Mouse (Mus musculus) ovary, postnatal 14 days (tissue): Measurements from ENCODE around the gene Pla2g12b.

ENCODE experiments used
- DNase-seq: peaks from one replicate; pipeline ENCODE4 v3.0.0; 2022; ENCODE audit warnings: low spot score

The Pla2g12b gene

DNA sequence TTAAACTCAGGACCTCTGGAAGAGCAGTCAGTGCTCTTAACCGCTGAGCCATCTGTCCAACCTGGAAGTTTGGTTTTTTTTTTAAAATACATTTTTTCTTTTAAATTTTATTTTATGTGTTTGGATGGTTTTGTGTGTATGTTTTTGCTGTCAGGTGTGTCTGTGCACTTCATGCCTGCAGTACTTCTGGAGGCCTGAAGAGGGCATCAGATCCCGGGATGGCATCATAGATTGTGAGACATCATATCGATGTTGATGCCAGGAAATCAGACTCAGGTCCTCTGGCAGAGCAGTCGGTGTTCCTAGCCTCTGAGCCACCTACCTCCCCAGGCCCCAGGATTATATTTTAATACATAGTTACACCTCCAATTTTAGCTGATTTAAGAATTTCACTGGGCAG lies 10.3 kb downstream of the Pla2g12b start:
- DNase-seq, result no peak

DNA sequence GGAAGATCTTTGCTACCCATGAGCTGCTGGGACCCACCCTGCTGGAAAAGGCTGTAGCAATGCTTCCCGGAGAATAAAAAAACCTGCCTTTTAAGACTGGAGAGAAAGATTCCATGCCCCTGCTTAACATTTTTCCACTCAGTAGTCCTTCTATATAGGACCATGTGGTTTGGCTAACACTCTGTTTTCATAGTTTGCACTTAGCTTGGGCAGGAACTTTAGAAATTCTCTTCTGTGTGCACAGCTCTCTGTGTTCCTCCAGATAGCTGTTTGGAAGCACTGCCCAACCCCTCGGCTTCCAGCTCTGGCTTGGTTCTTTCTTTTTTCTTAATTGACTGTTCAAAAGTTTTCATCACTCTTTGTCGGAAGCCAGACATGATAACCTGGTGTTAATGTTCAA lies 13.2 kb downstream of the Pla2g12b start:
- no peak for DNase-seq

DNA sequence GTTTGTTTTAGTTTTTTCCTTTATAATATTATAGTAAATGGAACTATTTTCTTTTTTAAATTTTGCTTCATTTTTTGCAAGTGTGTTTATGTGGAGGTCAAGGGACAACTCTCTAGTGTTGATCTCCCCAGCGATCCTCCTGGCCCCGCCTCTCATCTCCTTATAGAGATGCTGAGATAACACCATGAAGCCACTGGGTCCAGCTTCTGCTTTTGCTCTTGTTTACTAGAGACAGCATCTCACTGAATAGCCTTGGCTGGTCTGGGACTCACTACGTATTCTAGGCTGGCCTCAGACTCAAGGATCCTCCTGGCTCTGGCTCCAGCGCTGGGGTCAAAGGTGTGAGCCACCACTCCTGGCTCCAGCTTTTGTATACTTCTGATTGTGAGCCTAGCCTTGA lies 16.1 kb downstream of the Pla2g12b start:
- DNase-seq, result no peak

DNA sequence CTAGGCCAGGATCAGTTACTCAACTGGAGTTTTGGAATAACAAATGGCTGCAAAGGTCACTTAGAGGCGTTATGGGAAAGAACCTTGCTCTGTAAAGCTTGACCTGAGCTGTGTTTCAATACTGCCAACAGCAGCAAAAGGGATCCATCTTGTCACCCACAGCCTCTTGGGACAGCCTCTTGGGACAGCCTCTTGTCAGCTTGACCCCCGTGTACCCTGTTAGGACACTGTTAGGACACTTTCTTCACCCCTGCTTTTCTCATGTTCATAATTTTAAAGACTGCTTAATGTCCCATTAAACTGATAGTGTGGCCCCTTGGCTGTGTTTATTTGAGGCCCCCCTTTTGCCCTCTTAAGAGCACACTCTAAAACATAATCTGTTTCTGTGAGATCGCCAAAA lies 21.0 kb downstream of the Pla2g12b start:
- no peak for DNase-seq

DNA sequence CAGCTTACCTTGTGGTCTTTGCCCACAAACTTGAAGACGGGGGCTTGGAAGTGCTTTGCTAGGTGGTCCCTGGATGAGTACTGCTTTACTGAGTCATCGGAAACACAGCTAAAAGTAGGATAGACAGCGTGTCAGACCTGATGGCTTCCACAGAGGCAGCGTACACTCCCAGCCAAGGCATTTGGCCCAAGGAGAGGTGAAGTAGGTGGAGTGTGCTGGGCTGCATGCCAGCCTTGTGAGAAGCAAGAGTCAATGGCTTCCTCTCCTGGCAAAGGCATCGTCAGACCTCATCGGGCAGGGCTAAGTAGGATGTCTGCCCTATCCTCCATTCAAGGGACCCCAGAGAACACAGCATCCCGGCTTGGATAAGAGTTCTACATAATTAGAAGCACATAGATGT lies 21.9 kb downstream of the Pla2g12b start:
- DNase-seq, result peak; percentile 29

DNA sequence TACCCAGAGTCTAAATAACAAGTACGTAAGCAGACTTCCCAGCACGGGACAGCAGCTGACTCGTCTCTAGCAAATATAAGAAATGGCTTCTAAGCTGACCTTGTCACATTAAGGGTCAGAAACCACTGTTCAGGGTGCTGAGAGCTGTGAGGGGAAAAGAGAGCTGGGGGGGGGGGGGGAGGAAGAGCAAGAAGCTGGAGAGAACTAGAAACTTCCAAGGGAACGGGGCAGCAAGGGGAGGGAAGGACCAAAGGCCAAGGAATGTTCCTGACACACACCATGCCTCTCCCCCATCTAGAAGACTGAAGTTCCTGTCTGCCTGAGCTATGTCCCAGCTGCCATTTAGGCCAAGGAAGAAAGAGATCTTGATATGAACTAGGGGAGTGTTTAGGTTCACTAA lies 22.9 kb downstream of the Pla2g12b start:
- DNase-seq, result no peak

DNA sequence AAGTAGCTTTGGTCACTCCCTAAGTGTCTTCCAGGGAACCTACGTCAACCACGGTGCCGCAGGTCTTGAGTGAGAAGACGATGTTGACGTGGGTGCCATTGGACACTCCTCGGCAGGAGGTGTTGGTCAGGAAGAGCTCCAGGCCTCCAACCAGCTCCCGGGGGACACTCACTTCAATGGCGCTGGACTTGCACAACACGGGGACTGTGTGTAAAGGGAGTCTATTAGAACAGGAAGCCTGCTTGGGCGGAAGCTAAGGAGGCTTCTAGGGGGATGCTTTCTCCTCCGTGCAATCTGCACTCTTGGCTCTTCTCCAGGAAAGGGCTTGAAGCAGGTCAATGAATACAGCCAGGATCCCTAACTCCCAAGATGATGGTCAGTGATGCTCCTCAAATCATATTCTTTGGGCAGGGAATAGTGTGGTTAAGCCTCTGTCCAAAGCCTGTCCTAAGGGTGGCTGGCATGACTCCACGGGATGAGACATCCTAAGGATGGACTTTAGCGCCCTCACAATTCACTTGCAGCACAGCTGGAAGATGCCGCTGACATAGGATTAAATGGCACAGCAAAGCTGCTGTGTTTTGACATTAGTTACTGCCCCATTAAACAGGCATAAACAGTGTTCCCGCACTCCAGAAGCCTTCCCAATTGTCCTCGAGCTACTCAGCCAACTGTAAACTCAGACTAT lies 26.1 kb downstream of the Pla2g12b start:
- no peak for DNase-seq

DNA sequence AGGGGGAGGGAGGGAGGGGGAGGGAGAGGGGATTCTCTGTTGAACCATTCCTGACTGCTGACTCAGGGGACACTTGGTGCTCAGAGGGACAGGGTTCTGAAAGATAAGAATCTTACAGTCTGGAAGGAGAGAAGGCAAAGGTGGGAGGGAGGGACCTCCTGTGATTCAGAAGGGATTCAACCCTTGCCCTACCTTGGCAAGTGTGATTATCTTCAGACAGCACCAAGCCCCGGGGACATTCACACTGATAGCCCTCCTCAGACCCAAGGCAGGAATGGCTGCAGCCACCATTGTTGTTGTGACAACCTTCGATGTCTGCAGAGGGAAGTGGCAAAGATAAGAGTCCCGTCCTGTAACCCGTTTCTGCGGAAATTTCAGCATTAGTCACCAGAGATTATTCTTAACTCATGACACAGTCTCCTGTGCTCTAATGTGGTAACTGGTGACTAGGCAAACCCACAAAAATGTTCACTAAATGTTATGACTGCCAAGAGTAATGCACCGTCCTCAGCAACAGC lies 27.3 kb downstream of the Pla2g12b start:
- no peak for DNase-seq

DNA sequence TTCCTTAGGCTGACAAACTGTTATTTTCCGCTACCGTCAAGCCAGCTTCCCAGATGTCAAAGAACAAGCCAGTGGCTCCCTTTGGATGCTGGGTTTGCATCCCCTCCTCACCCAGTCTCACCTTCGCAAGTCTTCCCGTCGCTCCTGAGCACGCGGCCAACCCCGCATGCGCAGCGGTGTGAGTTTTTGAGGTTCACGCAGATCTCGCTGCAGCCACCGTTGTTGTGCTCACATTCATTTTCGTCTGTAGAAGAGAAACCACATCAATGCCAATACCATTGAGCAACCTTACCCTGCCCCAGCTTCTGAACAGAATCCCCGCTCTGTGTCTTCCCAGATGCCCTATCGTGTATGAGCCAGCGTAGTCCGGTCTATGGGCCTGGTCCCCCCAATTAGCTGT lies 32.3 kb downstream of the Pla2g12b start:
- DNase-seq, result no peak

DNA sequence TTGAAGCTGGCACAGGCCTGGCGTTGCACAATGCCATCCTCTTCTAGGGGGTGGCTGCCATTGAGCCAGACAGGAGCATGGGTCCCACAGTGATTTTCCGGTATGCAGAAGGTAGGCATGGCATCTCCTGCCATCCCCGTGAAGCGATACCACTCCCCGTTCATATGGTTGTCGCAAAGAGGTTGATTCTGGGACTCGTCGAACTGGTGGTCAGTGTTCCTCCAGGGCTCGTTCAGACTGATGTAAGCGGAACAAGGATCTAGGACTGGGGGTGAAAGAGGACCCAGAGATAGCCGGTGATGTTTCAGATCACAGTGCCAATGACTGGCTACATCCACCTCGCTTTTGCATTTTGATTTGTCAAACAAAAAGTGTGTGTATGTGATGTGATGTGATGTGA lies 35.2 kb downstream of the Pla2g12b start:
- no peak for DNase-seq

DNA sequence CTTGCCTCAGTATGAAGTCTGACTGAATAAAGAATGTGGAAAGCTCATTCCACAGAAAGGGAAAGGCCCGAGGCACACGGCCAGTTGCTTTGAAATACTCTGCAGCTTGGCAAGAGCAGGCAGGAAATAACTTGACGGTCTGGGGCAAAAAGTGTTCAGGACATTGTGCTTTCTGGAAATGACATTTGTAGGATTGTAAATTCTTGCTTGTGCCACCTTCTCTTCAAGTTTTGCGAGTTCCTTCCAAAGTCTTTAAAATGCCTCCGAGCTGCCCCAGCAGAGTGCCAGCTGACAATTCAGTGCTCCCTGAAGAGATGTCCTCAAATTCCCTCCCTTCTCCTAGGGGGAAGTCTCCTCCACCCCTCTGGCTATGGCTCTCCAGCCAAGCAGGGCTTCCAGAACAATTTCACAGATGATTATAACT lies 36.1 kb downstream of the Pla2g12b start:
- peak; percentile 15 for DNase-seq

DNA sequence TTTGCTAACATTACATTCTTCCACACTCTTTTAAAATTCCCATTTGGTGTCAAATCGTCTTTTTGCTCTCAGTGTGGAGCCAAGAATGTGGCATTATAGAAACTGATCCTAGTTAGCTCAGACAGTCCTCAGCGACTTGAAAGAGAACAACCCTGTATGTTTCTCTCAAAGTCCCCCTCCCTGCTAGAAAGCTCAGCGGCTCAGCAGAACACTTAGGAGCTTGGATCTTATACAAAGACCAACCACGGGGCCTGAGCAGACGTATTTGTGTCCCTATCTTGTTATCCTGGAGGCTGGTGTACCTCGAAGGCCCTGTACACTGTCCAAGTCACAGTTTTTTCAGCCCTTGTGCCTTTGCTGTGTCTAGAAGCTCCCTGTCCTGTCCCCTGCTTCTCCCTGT lies 36.7 kb downstream of the Pla2g12b start:
- DNase-seq, result no peak

DNA sequence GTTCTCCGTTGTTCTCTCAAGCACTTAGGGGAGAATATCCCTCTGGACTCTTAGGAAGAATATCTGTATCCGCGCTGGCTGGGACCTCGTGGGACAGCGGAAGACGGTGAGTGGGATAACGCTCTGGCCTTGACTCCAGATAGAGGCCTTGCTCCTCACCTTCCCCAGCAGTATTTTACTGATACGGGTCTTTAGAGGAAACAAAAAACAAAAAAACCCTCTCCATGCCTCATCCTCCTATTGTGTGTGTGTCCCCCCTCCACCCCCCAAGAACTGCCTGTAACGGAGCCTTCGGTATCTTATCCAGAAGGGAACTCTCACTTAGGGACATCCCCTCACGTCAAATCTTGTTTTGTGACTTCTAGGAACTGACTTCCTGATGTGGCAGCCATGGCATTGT lies 38.3 kb downstream of the Pla2g12b start, which contains the start of gene Oit3:
Gene Oit3 (minus strand): TSS at position 44 of the 400 bp plus-strand sequence.
- DNase-seq, result no peak

DNA sequence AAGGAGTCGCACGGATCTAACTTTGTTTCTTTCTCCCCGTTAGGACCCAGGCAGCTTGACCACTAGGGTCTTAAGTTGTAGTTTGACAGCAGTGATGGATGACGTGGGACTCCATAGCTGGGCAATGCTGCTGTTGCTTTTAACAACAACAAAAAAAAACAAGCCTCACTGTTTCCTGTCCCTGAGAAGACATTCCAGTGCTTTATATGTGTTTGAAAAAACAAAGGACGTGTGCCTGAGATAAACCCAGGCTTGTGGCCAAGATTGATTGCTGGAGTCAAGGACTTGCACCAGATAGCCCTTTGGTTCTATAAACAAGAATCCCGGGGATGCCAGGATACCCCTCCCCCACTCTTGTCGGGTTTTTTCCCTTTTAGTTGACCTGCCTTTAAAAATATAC lies 39.8 kb downstream of the Pla2g12b start:
- DNase-seq, result no peak

DNA sequence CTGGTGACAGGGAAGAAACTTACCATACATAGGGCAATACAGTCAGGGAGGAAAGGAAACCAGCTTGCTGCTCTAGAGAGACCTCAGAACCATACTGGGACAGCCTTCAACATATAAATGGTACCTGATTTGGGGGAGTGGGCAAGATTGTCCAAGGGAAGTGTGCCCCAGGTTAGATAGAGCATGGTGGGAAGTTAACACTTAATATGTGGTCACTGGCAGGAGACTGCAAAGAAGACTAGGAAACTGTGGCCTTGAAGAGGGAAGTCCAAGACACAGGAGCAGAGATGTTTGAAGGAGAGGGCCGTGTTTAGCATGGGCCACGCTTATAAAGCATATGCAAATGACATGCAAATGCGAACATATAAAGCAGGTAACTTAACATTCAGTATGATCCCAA lies 40.6 kb downstream of the Pla2g12b start:
- no peak for DNase-seq

DNA sequence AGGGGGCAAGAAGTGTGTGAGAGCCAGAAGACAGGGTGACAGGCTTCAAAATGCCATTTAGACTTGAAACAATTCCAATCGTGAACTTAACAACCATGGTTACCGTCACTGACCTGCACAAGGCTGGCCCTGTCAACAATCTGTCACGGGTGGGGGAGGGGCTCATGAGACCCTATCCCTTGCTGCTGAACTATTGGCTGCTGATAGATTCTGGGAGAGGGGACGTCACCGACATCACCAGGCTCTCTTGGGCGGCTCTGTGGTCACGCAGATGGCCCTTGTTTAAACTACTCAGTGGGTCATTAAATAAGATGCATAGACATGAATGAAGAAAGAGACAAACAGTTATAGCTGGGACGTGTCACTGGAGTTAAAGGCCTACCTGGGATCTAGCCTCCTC lies 41.2 kb downstream of the Pla2g12b start:
- no peak for DNase-seq

DNA sequence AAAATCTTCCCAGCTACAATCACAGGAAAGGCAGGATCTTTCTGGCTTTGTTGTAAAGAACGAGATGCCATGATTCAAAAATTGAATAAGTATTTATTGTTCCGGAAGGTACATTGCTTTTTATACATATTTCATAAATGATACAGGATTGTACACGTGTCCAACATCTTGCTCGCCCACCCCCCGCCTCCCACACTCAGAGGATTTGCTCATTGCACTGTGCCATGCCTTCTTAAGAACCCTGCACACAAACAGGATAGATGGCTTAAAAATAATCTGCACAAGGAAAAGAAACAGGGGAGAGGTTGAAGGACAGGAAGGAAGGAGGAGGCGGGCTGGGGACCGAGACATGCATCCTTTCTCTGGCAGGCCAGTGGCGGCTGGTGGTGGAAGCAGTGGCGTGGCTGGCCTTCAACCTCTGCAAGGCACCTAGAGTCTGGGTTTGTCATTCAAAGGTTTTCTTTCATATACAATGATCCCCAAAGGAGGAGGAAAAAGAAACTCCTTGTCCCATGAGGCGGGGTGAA lies 43.5 kb downstream of the Pla2g12b start:
- DNase-seq, result no peak

DNA sequence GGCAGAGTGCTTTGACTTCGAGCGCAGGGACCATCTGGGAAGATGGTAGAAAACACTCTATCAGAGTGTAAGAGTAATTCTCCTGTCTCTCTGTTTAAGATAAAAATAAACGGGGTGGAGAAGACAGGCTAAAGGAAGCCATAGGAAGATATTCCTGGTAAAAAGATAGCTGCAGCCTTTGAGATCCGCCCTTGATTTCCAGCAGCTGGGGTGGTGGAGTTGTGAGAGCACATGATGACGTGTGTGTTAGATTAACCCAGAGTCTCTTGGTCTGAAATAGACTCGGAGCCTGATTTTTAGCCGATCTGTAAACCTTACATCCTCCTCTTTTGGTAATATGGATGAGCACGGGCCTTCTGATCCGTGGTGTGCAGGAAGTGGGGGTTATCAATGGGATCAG lies 44.1 kb downstream of the Pla2g12b start:
- DNase-seq, result no peak

DNA sequence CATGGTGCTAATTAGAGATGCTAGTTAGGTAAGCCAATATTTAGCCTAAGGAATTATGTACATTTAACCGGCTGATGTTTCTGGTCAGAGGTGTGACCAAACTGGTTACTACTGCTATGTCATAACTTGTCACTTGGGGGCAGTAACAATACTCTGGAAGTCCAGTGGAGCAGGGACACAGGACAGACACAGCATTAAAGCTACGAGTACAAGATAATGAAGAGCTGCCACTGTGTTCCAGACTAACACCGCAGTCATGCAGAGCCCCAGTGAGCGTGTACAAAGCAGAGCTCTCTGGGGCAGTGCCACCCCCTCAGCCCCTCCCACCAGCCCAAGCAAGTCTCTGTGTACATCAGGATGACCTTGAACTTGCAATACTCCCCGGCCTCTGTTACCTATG lies 48.4 kb downstream of the Pla2g12b start:
- no peak for DNase-seq

DNA sequence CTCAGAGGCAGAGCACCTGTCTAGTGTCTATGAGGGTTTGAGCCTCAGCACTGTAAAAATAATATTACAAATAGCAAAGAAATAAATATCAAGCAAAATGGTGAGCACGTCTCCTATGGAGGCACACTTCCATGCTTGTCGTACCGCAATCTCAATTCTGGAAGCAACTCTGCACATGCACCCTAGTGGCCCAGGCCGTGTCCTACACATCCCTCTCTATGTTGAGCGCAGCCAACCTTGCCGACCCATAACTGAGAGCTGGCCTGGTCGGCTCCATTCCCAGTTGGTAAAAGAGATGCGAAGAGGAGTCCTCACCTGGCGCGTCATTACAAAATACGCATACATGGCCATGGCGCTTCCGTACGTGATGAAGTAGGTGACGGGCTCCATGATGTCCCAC lies 51.2 kb downstream of the Pla2g12b start:
- no peak for DNase-seq

DNA sequence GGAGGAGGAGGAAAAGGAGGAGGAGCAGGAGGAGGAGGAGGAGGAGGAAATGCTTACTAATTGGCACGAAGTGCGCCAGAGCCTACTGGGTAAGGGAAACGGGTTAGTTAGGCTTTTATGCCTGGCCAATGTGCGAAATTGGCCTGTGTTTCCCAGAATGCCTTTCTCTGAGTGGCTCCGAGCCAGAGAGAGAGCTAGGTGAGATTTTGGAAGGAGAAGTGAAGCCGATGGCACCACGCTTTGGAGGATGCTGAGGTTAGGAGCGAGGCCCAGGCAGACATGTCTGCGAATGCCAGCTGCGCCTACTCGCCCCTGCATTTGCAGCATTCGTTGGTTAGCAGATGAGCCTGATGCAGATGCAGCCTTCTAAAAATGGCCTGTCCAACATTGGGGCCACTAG lies 56.3 kb downstream of the Pla2g12b start:
- no peak for DNase-seq

DNA sequence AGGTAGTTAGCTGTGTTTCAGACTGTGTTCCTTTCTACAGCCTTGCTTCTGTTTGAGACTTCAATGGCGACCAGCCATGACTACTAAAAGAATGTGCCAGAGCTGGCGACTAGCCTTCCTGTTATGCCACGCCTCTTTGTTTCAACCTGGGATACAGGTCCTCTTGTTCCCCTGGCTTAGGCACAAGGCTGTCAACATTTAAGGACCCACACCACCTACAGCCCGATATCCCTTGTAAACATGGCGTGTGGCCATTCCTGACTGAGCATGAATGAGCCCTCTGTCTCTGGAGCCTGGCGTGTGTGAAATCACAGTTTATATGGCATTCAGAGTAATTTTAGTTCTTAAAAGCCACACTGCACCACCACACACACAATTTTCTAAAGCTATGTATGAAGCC lies 58.8 kb downstream of the Pla2g12b start:
- no peak for DNase-seq

DNA sequence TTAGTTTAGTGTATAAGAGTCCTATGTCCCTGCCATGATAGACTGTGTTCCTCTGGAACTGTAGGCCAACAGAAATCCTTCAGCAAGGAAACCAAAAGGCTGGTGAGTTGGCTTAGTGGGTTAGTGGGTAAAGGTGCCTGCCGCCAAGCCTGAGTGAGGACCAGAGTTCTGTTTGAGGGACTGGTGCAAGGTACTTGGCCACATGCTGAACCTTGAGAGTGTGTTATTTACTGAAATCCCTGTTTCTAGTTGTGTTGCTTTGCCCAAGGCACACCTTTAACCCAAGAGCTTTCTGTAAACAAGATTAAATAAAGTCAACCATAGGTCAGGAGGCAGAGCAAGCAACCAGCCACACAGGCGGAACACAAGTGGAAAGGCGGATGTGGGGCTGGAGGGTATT lies 62.1 kb downstream of the Pla2g12b start:
- DNase-seq, result no peak

DNA sequence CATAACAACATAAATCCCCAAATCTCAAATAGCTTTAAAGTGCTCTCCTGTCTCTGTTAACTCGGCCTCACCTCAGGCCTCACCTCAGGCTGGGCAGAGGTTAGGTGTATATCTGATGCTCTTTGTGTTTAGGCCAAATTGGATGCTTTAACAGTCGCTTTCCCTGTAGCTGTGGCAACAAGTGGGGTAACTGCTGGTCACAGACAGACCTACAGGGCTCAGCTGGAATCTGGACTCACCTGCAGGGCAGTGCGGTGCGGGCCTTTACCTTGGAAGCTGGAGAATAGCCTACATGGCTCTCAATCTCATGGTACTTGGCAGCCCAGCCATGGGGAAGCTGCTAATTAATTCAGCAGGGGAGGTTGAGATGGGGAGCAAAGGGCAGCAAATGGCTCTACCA lies 63.2 kb downstream of the Pla2g12b start:
- no peak for DNase-seq
